Mouse (Mus musculus) cerebellum, adult 9-11 months (tissue): ENCODE measurements at regions not wholly inside any gene's neighbourhood (a gene's known extent, or its start where the extent isn't known, plus 50 kb on each side); places are given as distances from the start of the nearest gene placed in this dataset.
A peak's percentile ranks its signal among the peaks of the same experiment; 100 is the strongest.

Source experiments
- DNase-seq: peaks from one replicate; pipeline ENCODE4 v3.0.0; 2022

GRCm38 (mm10) chr16:24254590-24254989, 138.7 kb upstream of the Lpp start:
- DNase-seq = no peak

- no peak for DNase-seq
Observed at GRCm38 (mm10) chr16:24254143-24254542, 139.2 kb upstream of the Lpp start.

- no peak for DNase-seq
Observed at GRCm38 (mm10) chr16:24247291-24247690, 146.0 kb upstream of the Lpp start.

- DNase-seq = no peak
Observed at GRCm38 (mm10) chr16:24238075-24238555, 155.2 kb upstream of the Lpp start.

DNA sequence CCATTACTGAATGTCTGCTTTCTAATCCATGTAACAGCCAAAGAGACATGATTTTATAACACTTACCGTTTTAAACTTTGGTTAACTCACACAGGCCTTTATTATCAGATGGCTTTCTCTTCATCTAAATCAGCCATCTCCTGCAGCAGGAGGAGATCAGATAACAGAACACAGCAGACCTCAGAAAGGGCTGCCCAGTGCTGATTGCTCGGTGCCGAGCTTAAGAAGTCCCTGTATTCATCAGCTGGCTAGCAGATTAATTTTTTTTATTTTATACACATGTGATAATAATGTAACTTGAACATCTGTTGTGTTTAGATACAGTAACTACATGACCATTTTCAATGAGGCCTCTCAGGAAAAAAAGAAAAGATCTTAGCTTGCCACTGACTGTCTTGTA, 155.9 kb upstream of the Lpp start:
- DNase-seq = no peak

DNA sequence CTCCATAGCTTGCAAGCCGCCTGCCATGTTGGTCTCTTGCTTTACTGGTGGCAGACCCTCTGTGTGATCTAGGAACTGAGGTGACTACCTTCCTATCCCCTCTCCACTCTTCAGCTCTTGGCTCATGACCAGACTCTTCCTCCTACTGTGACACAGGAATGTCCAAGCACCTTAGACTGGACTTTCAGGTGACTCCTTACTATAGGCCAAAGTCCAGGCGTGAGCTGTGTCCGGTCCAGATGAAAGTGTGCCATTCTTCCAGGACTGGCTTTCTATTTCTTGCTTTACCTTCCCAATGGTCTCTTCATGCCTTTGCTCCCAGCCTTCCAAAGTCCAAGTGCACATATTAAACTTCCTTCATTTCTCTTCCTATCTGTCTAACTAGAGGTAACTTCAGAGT, 156.3 kb upstream of the Lpp start:
- no peak for DNase-seq

- no peak for DNase-seq
Observed at GRCm38 (mm10) chr16:24236511-24236910, 156.8 kb upstream of the Lpp start.

- DNase-seq = no peak
Observed at GRCm38 (mm10) chr16:24234795-24235194, 158.5 kb upstream of the Lpp start.

DNA sequence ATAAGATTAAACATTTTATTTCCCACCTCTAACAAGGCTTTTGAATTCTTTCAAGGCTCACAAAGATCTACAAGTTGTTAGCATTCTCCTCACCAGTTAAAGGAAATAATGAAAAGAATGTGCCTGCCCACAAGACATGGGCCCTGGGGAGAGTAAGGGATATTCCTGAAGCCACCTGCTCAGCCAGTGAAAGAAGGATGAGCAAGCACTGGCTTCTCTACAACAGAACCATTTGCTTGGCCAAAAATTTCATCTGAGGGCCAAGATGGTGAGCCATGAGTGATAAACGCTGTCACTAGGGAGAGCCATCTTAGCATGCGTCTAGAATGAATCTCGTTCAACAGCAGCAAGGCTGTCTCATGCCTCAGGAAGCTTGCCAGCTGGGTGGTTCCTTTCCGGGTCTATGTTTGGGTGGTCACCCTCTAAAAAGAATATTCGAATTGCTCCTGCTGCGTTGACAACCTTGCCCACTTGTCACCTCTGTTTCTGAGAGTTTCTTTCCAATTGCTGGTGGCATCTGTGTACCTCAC, 161.2 kb upstream of the Lpp start:
- peak; percentile 19 for DNase-seq

DNA sequence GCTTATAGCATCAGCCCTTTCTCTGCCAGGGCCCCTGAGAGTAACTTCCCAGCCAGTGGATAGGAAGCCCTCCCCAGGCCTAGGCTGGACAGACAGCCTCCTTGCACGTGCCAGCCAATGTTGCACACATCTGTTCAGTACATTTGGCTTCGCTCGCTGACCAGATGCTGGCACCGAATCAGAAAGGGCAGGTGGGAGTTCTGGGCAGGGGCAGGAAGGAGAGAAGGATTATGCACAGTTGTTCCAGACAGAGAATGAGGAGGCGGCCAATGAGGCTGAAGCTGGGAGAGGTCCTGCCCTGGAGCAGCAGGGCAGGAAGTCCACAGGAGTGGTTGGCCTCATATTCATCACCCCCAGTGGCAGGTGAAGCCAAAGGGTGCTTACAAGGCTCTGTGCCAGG, 161.8 kb upstream of the Lpp start:
- DNase-seq = peak; percentile 31

- no peak for DNase-seq
Observed at GRCm38 (mm10) chr16:24229002-24229607, 164.2 kb upstream of the Lpp start.

DNA sequence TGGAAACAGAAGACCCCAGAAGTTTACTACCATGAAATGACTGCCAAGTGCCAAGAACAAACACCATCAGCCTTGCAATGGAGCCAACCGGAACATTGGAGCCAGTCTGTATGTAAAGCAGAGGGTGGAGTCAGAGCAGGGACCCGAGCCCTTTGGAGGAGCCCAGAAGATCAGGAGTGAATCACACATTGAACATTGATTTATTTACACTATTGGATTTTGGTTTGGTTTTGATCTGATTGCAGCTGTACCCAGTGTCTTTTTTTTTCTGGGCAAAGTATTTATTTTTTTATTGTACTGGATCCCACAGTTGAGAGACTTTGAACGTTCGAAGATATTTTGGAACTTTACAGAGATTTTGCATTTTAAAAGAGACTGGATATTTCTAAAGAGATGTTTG, 167.4 kb upstream of the Lpp start:
- DNase-seq = no peak

- no peak for DNase-seq
Observed at GRCm38 (mm10) chr16:24225090-24225489, 168.2 kb upstream of the Lpp start.

GRCm38 (mm10) chr16:24223901-24224300, 169.4 kb upstream of the Lpp start:
- DNase-seq = no peak

GRCm38 (mm10) chr16:24223527-24223880, 169.8 kb upstream of the Lpp start:
- no peak for DNase-seq

DNA sequence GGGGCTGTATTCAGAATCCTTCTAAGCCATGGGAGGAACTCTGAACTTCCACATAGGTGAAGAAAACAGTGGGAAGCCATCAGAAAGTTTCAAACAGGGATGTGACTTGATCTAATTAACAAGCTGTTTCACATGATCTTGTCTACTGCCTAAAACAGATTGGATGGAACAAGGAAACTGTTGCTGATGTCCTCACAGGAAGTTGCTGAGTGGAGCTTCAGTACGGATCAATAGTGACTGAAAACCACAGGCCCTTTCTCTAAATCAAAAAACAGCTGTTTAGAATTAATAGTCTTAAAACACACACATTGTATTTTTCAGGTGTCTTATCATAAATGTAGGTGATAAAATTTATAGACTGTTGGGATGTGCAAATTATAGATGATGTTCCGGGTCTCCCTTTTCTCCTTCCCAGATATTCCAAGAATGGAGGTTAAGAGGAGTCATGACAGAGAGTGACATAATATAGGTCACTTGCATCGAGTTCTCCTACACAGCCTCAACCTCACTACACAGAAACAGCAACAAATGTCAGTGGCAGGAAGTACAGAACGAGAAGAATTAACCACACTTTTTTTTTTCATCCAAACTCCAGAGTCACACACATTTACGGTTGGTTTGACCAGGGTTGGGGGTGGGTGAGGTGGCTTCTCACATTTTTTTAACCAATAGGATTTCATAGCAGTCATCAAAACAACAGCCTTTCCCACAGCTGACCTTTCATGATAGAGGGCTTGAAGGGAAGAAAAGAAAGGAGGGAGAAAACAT, 170.4 kb upstream of the Lpp start:
- DNase-seq = no peak

DNA sequence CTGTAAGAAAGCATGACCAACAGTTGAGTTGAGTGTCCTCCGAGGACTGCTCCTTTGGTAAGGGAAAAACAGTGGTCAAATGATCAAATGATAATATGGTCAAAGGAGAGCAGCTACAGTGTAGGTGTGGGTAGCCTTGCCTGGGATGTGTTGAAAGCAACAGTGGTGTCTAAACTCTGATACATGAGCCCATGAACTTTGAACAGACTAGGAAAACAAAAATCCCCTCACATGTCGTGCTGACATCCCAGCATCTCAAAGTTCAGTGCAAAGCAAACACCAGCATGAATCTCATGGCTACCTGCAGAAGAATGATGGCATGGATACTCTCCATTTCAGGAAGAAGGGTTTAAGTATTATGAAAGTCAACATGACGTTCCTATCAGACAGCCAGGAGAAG, 171.3 kb upstream of the Lpp start:
- no peak for DNase-seq

DNA sequence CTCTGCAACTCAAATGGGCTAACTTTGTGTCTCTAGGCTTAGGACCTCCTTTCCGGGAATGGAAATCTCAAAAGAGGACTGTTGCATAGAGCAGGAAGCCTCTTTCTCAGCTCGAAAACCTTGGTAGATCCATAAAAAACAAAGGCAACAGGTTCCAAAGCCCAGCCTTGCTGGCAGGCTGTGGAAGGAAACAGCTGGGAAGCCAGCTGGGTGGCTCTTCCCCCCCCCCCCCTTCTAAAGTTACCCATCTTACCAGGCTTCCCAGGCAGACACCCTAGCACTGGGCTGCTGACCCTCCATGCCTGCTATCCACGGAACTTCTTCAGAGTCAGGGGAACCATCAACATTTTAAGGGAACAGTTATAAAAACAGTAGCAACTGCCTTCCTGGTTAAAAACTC, 172.7 kb upstream of the Lpp start:
- no peak for DNase-seq

GRCm38 (mm10) chr16:24219691-24220090, 173.6 kb upstream of the Lpp start:
- no peak for DNase-seq

DNA sequence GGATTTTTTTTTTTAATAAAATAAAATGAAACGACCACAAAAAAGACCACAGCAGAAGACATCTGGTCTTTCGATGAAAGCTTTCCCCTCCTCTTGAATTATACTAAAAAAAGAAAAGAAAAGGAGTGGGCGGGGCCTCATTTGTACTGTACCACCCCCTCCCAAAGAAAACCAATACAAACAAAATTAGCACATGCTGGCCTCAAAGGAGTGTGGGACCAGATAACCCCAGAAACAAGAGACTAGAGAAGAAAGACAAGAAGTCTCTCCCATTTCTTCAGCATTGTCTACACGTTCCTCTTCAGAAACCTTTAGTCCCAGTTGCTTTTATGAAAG, 174.5 kb upstream of the Lpp start:
- no peak for DNase-seq

- DNase-seq = no peak
Observed at GRCm38 (mm10) chr16:24218162-24218849, 175.0 kb upstream of the Lpp start.

- DNase-seq = no peak
Observed at GRCm38 (mm10) chr16:24216828-24217227, 176.5 kb upstream of the Lpp start.

- DNase-seq = no peak
Observed at GRCm38 (mm10) chr16:24215353-24215752, 178.0 kb upstream of the Lpp start.

- DNase-seq = no peak
Observed at GRCm38 (mm10) chr16:24213577-24213976, 179.7 kb upstream of the Lpp start.
